Mouse (Mus musculus): ENCODE results near the gene Eprs.
A peak's percentile ranks its signal among the peaks of the same experiment; 100 is the strongest.

The Eprs gene

GRCm38 (mm10) chr1:185358211-185358610 lies 4.6 kb upstream of the Eprs start:
- no peak for DNase-seq (ENCODE audit: low read depth)

GRCm38 (mm10) chr1:185363526-185364182 lies 810 bp downstream of the Eprs start:
- peak; percentile 59 for DNase-seq (ENCODE audit: low read depth)

GRCm38 (mm10) chr1:185364183-185364540 lies 1.3 kb downstream of the Eprs start:
- DNase-seq (ENCODE audit: low read depth): no peak

- no peak for DNase-seq (ENCODE audit: low read depth)
These were observed 4.5 kb downstream of the Eprs start for GRCm38 (mm10) chr1:185367383-185367782.

- no peak for DNase-seq (ENCODE audit: low read depth)
These were observed 7.1 kb downstream of the Eprs start for GRCm38 (mm10) chr1:185369979-185370378.

GRCm38 (mm10) chr1:185376390-185376789 lies 13.5 kb downstream of the Eprs start:
- DNase-seq (ENCODE audit: low read depth): no peak

GRCm38 (mm10) chr1:185377429-185377828 lies 14.6 kb downstream of the Eprs start:
- no peak for DNase-seq (ENCODE audit: low read depth)

GRCm38 (mm10) chr1:185401615-185402014 lies 38.8 kb downstream of the Eprs start:
- DNase-seq (ENCODE audit: low read depth): no peak

GRCm38 (mm10) chr1:185404021-185404420 lies 41.2 kb downstream of the Eprs start:
- DNase-seq (ENCODE audit: low read depth): peak; percentile 35

GRCm38 (mm10) chr1:185405921-185406320 lies 43.1 kb downstream of the Eprs start:
- DNase-seq (ENCODE audit: low read depth): no peak

GRCm38 (mm10) chr1:185409831-185410230 lies 47.0 kb downstream of the Eprs start:
- DNase-seq (ENCODE audit: low read depth): peak; percentile 34

GRCm38 (mm10) chr1:185418011-185418410 lies 55.2 kb downstream of the Eprs start:
- no peak for DNase-seq (ENCODE audit: low read depth)

GRCm38 (mm10) chr1:185419805-185420204 lies 57.0 kb downstream of the Eprs start:
- no peak for DNase-seq (ENCODE audit: low read depth)

- DNase-seq (ENCODE audit: low read depth): no peak
These were observed 57.9 kb downstream of the Eprs start for GRCm38 (mm10) chr1:185420776-185421175.

GRCm38 (mm10) chr1:185426583-185426982 lies 63.7 kb downstream of the Eprs start:
- DNase-seq (ENCODE audit: low read depth): no peak

GRCm38 (mm10) chr1:185430488-185430887 lies 67.6 kb downstream of the Eprs start:
- no peak for DNase-seq (ENCODE audit: low read depth)

- no peak for DNase-seq (ENCODE audit: low read depth)
These were observed 68.6 kb downstream of the Eprs start for GRCm38 (mm10) chr1:185431245-185431997.

GRCm38 (mm10) chr1:185431998-185432317 lies 69.1 kb downstream of the Eprs start:
- no peak for DNase-seq (ENCODE audit: low read depth)

- DNase-seq (ENCODE audit: low read depth): no peak
These were observed 70.3 kb downstream of the Eprs start for GRCm38 (mm10) chr1:185433112-185433511.

GRCm38 (mm10) chr1:185438841-185439580 lies 76.2 kb downstream of the Eprs start:
- no peak for DNase-seq (ENCODE audit: low read depth)

- no peak for DNase-seq (ENCODE audit: low read depth)
These were observed 79.0 kb downstream of the Eprs start for GRCm38 (mm10) chr1:185441703-185442472.

- DNase-seq (ENCODE audit: low read depth): no peak
These were observed 86.1 kb downstream of the Eprs start for GRCm38 (mm10) chr1:185448936-185449335.
